Mouse (Mus musculus) embryonic facial prominence, embryonic 10.5 days (tissue): Measurements from ENCODE around the gene Vrk2. TPM values are rescaled to one million over a fixed set of nuclear protein-coding genes. Genes with fewer than 3 reads are reported as not detected.

Source experiments
- DNase-seq: peaks from one replicate; pipeline ENCODE4 v3.0.0-alpha.2; 2017; ENCODE audit warnings: low spot score
- H3K27ac ChIP-seq: fragments of 300-500 bp; sonication (generic); replicated peaks from 2 replicates; pipeline ENCODE4 v1.5.1; 2016; ENCODE audit warnings: mild to moderate bottlenecking
- H3K27me3 ChIP-seq: fragments of 300-500 bp; sonication (generic); replicated peaks from 2 replicates; pipeline ENCODE4 v1.6.1; 2016; ENCODE audit warnings: low read depth, mild to moderate bottlenecking; ENCODE audit not compliant: poor library complexity, severe bottlenecking
- H3K36me3 ChIP-seq: fragments of 300-500 bp; sonication (generic); replicated peaks from 2 replicates; pipeline ENCODE4 v1.6.1; 2016; ENCODE audit warnings: mild to moderate bottlenecking, moderate library complexity
- H3K4me1 ChIP-seq: fragments of 300-500 bp; sonication (generic); 2 replicates; pipeline ENCODE4 v1.6.1; 2016
- H3K4me3 ChIP-seq: fragments of 300-500 bp; sonication (generic); 2 replicates; pipeline ENCODE4 v1.5.1; 2016; ENCODE audit warnings: mild to moderate bottlenecking, moderate library complexity
- H3K9me3 ChIP-seq: fragments of 300-500 bp; sonication (generic); 2 replicates; pipeline ENCODE4 v1.6.1; 2016; ENCODE audit warnings: mild to moderate bottlenecking
- WGBS: fragments of 180-500 bp; shearing (Covaris S2); methylation state at CpG from one replicate; pipeline ENCODE4 v1.1.7; 2016; 5-methylcytosine and 5-hydroxymethylcytosine counted together
- polyA plus RNA-seq: library from polyadenylated mRNA; unstranded; fragments of >200 nt; fragmentation: Nextera tagmentation; extraction: Ambion mirVana; gene quantifications from 2 replicates; pipeline ENCODE4 v1.2.1, GENCODE M21; 2016

Vrk2 gene
- polyA plus RNA-seq, 1 experiment from 2014 or later, result 24.9 TPM

- 0 out of 2 replicates have a peak, but pooled peaks cover 4% of the 10 kb centered on the region for H3K36me3 ChIP-seq
- no peak overlapping the region for H3K27ac ChIP-seq
- no peaks in the 10 kb centered on the region for H3K4me1 ChIP-seq
- no peaks in the 10 kb centered on the region for H3K9me3 ChIP-seq
- DNase-seq, result no peak
- H3K4me3 ChIP-seq, result no peak overlapping the region
- H3K27me3 ChIP-seq, result no peaks in the 10 kb centered on the region
- 88% methylated on average over 3 of the region's 3 CpGs for WGBS
These were observed 74.8 kb downstream of the Vrk2 start for GRCm38 (mm10) chr11:26518991-26519390.

GRCm38 (mm10) chr11:26516086-26516485 is 77.7 kb downstream of the Vrk2 start:
- DNase-seq, result no peak
- 77% methylated on average over 2 of the region's 2 CpGs for WGBS
- H3K4me1 ChIP-seq, result no peaks in the 10 kb centered on the region
- no peaks in the 10 kb centered on the region for H3K27me3 ChIP-seq
- H3K9me3 ChIP-seq, result no peaks in the 10 kb centered on the region
- H3K36me3 ChIP-seq, result no peaks in the 10 kb centered on the region
- no peak overlapping the region for H3K4me3 ChIP-seq
- no peak overlapping the region for H3K27ac ChIP-seq

GRCm38 (mm10) chr11:26513683-26514082 is 80.1 kb downstream of the Vrk2 start:
- Histone ChIP-seq H3K27me3 (no peaks in the 10 kb centered on the region), H3K36me3 (peaks cover 4% of the 10 kb centered on the region), H3K4me1 (no peaks in the 10 kb centered on the region), H3K27ac (no peak overlapping the region), H3K4me3 (no peak overlapping the region), H3K9me3 (no peaks in the 10 kb centered on the region)
- DNase-seq, result no peak

- H3K9me3 ChIP-seq, result no peaks in the 10 kb centered on the region
- no peak overlapping the region for H3K27ac ChIP-seq
- WGBS, result 91% methylated on average over 5 of the region's 5 CpGs
- H3K4me3 ChIP-seq, result no peak overlapping the region
- DNase-seq, result no peak
- no peaks in the 10 kb centered on the region for H3K27me3 ChIP-seq
- H3K36me3 ChIP-seq, result no peaks in the 10 kb centered on the region
- H3K4me1 ChIP-seq, result peaks cover 4% of the 10 kb centered on the region; the same call in 1 of the 2 replicates
These were observed 97.8 kb downstream of the Vrk2 start for GRCm38 (mm10) chr11:26495951-26496350.

- peak; percentile 79 for DNase-seq
- 34% methylated on average over 12 of the region's 12 CpGs for WGBS
- Histone ChIP-seq H3K27ac (peak overlapping the region; percentile 79), H3K4me1 (peaks cover 11% of the 10 kb centered on the region), H3K36me3 (peaks cover 6% of the 10 kb centered on the region; the same call in 1 of the 2 replicates), H3K4me3 (no peak overlapping the region), H3K9me3 (no peaks in the 10 kb centered on the region), H3K27me3 (no peaks in the 10 kb centered on the region)
These were observed 103.9 kb downstream of the Vrk2 start for GRCm38 (mm10) chr11:26489761-26490466.

GRCm38 (mm10) chr11:26481691-26482242 is 112.0 kb downstream of the Vrk2 start:
- no peaks in the 10 kb centered on the region for H3K27me3 ChIP-seq
- no peak for DNase-seq
- H3K4me3 ChIP-seq, result no peak overlapping the region
- 83% methylated on average over 3 of the region's 3 CpGs for WGBS
- H3K4me1 ChIP-seq, result no peaks in the 10 kb centered on the region
- H3K36me3 ChIP-seq, result peaks cover 4% of the 10 kb centered on the region; the same call in 1 of the 2 replicates
- no peaks in the 10 kb centered on the region for H3K9me3 ChIP-seq
- H3K27ac ChIP-seq, result no peak overlapping the region

- no peak for DNase-seq
- no peaks in the 10 kb centered on the region for H3K4me1 ChIP-seq
- H3K36me3 ChIP-seq, result peaks cover 20% of the 10 kb centered on the region
- WGBS, result 85% methylated on average over 6 of the region's 6 CpGs
- no peaks in the 10 kb centered on the region for H3K9me3 ChIP-seq
- H3K27me3 ChIP-seq, result no peaks in the 10 kb centered on the region
- no peak overlapping the region for H3K27ac ChIP-seq
- H3K4me3 ChIP-seq, result no peak overlapping the region
These were observed 116.6 kb downstream of the Vrk2 start for GRCm38 (mm10) chr11:26477037-26477739.

GRCm38 (mm10) chr11:26454081-26454480 is 139.7 kb downstream of the Vrk2 start:
- 95% methylated on average over 4 of the region's 4 CpGs for WGBS

GRCm38 (mm10) chr11:26452693-26453092 is 141.1 kb downstream of the Vrk2 start:
- no peaks in the 10 kb centered on the region for H3K9me3 ChIP-seq
- H3K27ac ChIP-seq, result no peak overlapping the region
- no peaks in the 10 kb centered on the region for H3K27me3 ChIP-seq
- H3K4me3 ChIP-seq, result no peak overlapping the region
- WGBS, result 92% methylated on average over 4 of the region's 4 CpGs
- no peaks in the 10 kb centered on the region for H3K4me1 ChIP-seq
- H3K36me3 ChIP-seq, result peaks cover 4% of the 10 kb centered on the region; the same call in 1 of the 2 replicates
- no peak for DNase-seq

More at GRCm38 (mm10) chr11:26454081-26454480, 139.7 kb downstream of the Vrk2 start:
- Histone ChIP-seq H3K9me3 (no peaks in the 10 kb centered on the region), H3K4me3 (no peak overlapping the region), H3K36me3 (peaks cover 4% of the 10 kb centered on the region; the same call in 1 of the 2 replicates), H3K4me1 (no peaks in the 10 kb centered on the region), H3K27ac (no peak overlapping the region), H3K27me3 (no peaks in the 10 kb centered on the region)
- no peak for DNase-seq

GRCm38 (mm10) chr11:26451228-26451627 is 142.6 kb downstream of the Vrk2 start:
- Histone ChIP-seq H3K27ac (no peak overlapping the region), H3K4me3 (no peak overlapping the region), H3K9me3 (no peaks in the 10 kb centered on the region), H3K27me3 (no peaks in the 10 kb centered on the region), H3K4me1 (no peaks in the 10 kb centered on the region), H3K36me3 (peaks cover 4% of the 10 kb centered on the region; the same call in 1 of the 2 replicates)
- DNase-seq, result no peak
- WGBS, result 87% methylated on average over 2 of the region's 2 CpGs

- no peak for DNase-seq
- H3K27ac ChIP-seq, result no peak overlapping the region
- no peaks in the 10 kb centered on the region for H3K9me3 ChIP-seq
- H3K36me3 ChIP-seq, result peaks cover 4% of the 10 kb centered on the region; the same call in 1 of the 2 replicates
- no peaks in the 10 kb centered on the region for H3K27me3 ChIP-seq
- H3K4me3 ChIP-seq, result no peak overlapping the region
- WGBS, result 86% methylated on average over 1 of the region's 1 CpGs
- no peaks in the 10 kb centered on the region for H3K4me1 ChIP-seq
These were observed 143.2 kb downstream of the Vrk2 start for GRCm38 (mm10) chr11:26450636-26451035.

- Histone ChIP-seq H3K9me3 (no peaks in the 10 kb centered on the region), H3K36me3 (peaks cover 10% of the 10 kb centered on the region; the same call in 1 of the 2 replicates), H3K27ac (no peak overlapping the region), H3K4me3 (no peak overlapping the region), H3K27me3 (no peaks in the 10 kb centered on the region), H3K4me1 (no peaks in the 10 kb centered on the region)
- no peak for DNase-seq
- 90% methylated on average over 3 of the region's 3 CpGs for WGBS
These were observed 144.0 kb downstream of the Vrk2 start for GRCm38 (mm10) chr11:26449789-26450188.
